Comparison of ENCODE assay signal across 8 mouse cellular contexts in genomic region chr11:115512407-115513183, GRCm38 (mm10). TPM values are rescaled to one million over a fixed set of nuclear protein-coding genes. Genes with fewer than 3 reads are reported as not detected.
A peak's percentile ranks its signal among the peaks of the same experiment; 100 is the strongest.
DNase-seq lines count a peak whose midpoint lies in the region; ATAC-seq lines count a peak whose summit lies in the region.

No protein-coding gene starts in this region.

- peak; percentile 67 for DNase-seq in CD4-positive, CD25-positive, alpha-beta regulatory T cell, adult 2 months (ENCODE audit: low read depth, low spot score)
- DNase-seq in T-cell, adult 2 months (ENCODE audit: low spot score): peak; percentile 49
- peak; percentile 60 to 75 for DNase-seq in heart, adult 9 months (ENCODE audit: low spot score in 2 of 2)
- peak; percentile 51 for DNase-seq in midbrain, embryonic 14.5 days
- DNase-seq in testis, postnatal 10 days (ENCODE audit: low spot score): peak; percentile 41
- DNase-seq in cerebellum, adult 9-10 months: no peak
- DNase-seq in left cerebral cortex, postnatal 36 days (ENCODE audit: low spot score in 2 of 2): no peak

- H3K27me3 ChIP-seq in limb, embryonic 13.5 days: no peaks in the 10 kb centered on the region
- no peaks in the 10 kb centered on the region for H3K27me3 ChIP-seq in midbrain, embryonic 14.5 days (ENCODE audit: control insufficient read depth, insufficient read depth, low read length)

- H3K4me3 ChIP-seq in limb, embryonic 13.5 days: peak overlapping the region; percentile 100
- peak overlapping the region; percentile 72 for H3K4me3 ChIP-seq in midbrain, embryonic 14.5 days (replicated peaks; ENCODE audit: low read depth, low read length)

- H3K36me3 ChIP-seq in limb, embryonic 13.5 days: peaks cover 3% of the 10 kb centered on the region; the same call in 1 of the 2 replicates
- H3K36me3 ChIP-seq in midbrain, embryonic 14.5 days (ENCODE audit: control insufficient read depth, insufficient read depth, low read length): 0 out of 2 replicates have a peak, but pooled peaks cover 3% of the 10 kb centered on the region

- H3K27ac ChIP-seq in limb, embryonic 13.5 days: 0 out of 2 replicates have a peak overlapping the region, but pooled peaks have one; percentile 39
- peak overlapping the region; percentile 78 for H3K27ac ChIP-seq in midbrain, embryonic 14.5 days (replicated peaks; ENCODE audit: low read depth, low read length)

- peak overlapping the region; percentile 89 for H3K4me2 ChIP-seq in limb, embryonic 13.5 days (replicated peaks)
- peak overlapping the region; percentile 79 for H3K4me2 ChIP-seq in midbrain, embryonic 14.5 days (ENCODE audit: low read length)

- H3K9ac ChIP-seq in limb, embryonic 13.5 days: peak overlapping the region; percentile 98
- peak overlapping the region; percentile 93 for H3K9ac ChIP-seq in midbrain, embryonic 14.5 days (replicated peaks; ENCODE audit: low read length)

- ATAC-seq in limb, embryonic 13.5 days (ENCODE audit: low FRiP score, low read depth): no peak
- ATAC-seq in midbrain, embryonic 14.5 days (ENCODE audit: low FRiP score, low TSS enrichment): no peak

- H3K9me3 ChIP-seq in limb, embryonic 13.5 days: no peaks in the 10 kb centered on the region
- no peaks in the 10 kb centered on the region for H3K9me3 ChIP-seq in midbrain, embryonic 14.5 days (ENCODE audit: control insufficient read depth, low read length)

- intact Hi-C loops in left cerebral cortex, postnatal 36 days (cut with DNase I): no loop called here

- H3K4me1 ChIP-seq in limb, embryonic 13.5 days: peaks cover 41% of the 10 kb centered on the region
- peaks cover 34% of the 10 kb centered on the region for H3K4me1 ChIP-seq in midbrain, embryonic 14.5 days (ENCODE audit: control insufficient read depth, insufficient read depth, low read length)

- 32% methylated on average over 8 of the region's 8 CpGs for WGBS in limb, embryonic 13.5 days
- 6% methylated on average over 8 of the region's 8 CpGs for WGBS in midbrain, embryonic 14.5 days

RNA-seq across cellular contexts. Expression of gene Jpt1, which starts 1.6 kb away (rescaled TPM):
- polyA plus RNA-seq in limb, embryonic 13.5 days (2015; fragmentation: Nextera tagmentation; extraction: Ambion mirVana): 557 and 558 TPM in 2 replicates
- polyA plus RNA-seq in midbrain, embryonic 14.5 days (2014; fragmentation: Nextera tagmentation; extraction: Ambion mirVana): 1,631 and 1,863 TPM in 2 replicates
- 100 to 1,000 TPM; 143 to 159 TPM for total RNA-seq in left cerebral cortex, postnatal 36 days (2021)

RNA-seq across cellular contexts. Expression of gene Nt5c, which starts 20.9 kb away (rescaled TPM):
- polyA plus RNA-seq in limb, embryonic 13.5 days (2015; fragmentation: Nextera tagmentation; extraction: Ambion mirVana): 65.4 and 75.4 TPM in 2 replicates
- 93.9 and 110 TPM in 2 replicates for polyA plus RNA-seq in midbrain, embryonic 14.5 days (2014; fragmentation: Nextera tagmentation; extraction: Ambion mirVana)
- 10 to 100 TPM; 61.0 to 69.8 TPM for total RNA-seq in left cerebral cortex, postnatal 36 days (2021)

RNA-seq across cellular contexts. Expression of gene Sumo2, which starts 23.5 kb away (rescaled TPM):
- 1,169 and 1,249 TPM in 2 replicates for polyA plus RNA-seq in limb, embryonic 13.5 days (2015; fragmentation: Nextera tagmentation; extraction: Ambion mirVana)
- 1,242 and 1,259 TPM in 2 replicates for polyA plus RNA-seq in midbrain, embryonic 14.5 days (2014; fragmentation: Nextera tagmentation; extraction: Ambion mirVana)
- 100 to 1,000 TPM; 291 to 294 TPM for total RNA-seq in left cerebral cortex, postnatal 36 days (2021)

RNA-seq across cellular contexts. Expression of gene Armc7, which starts 37.1 kb away (rescaled TPM):
- 9.3 and 10.2 TPM in 2 replicates for polyA plus RNA-seq in limb, embryonic 13.5 days (2015; fragmentation: Nextera tagmentation; extraction: Ambion mirVana)
- 16.3 and 16.7 TPM in 2 replicates for polyA plus RNA-seq in midbrain, embryonic 14.5 days (2014; fragmentation: Nextera tagmentation; extraction: Ambion mirVana)
- 10 to 100 TPM; 13.0 to 13.5 TPM for total RNA-seq in left cerebral cortex, postnatal 36 days (2021)

RNA-seq across cellular contexts. Expression of gene Slc16a5, which starts 50.3 kb away (rescaled TPM):
- polyA plus RNA-seq in limb, embryonic 13.5 days (2015; fragmentation: Nextera tagmentation; extraction: Ambion mirVana): 0.15 and 0.19 TPM in 2 replicates
- not detected in 2 replicates for polyA plus RNA-seq in midbrain, embryonic 14.5 days (2014; fragmentation: Nextera tagmentation; extraction: Ambion mirVana)
- total RNA-seq in left cerebral cortex, postnatal 36 days (2021): not detected

Comparison
In these comparisons a context has a peak if more than half of its experiments do, and no peak if none do; other contexts are left out.
1. DNase-seq: peak in CD4-positive, CD25-positive, alpha-beta regulatory T cell, adult 2 months (single experiment), T-cell, adult 2 months (single experiment), heart, adult 9 months (2 of 2), midbrain, embryonic 14.5 days (single experiment) and testis, postnatal 10 days (single experiment); none in cerebellum, adult 9-10 months (single experiment) and left cerebral cortex, postnatal 36 days (0 of 2).